Mouse (Mus musculus) neural tube, embryonic 13.5 days (tissue): ENCODE results near the gene Xlr5a. TPM values are rescaled to one million over a fixed set of nuclear protein-coding genes. Genes with fewer than 3 reads are reported as not detected.
"Not testable (repeated sequence)": the region's sequence is repeated elsewhere in the genome, so short reads cannot be mapped to it uniquely, and the experiment has no call there.

Experiments
- ATAC-seq: fragments of 200-750 bp; cut with Nextera tagmentation; 2 replicates; pipeline ENCODE4 v1.8.0; 2017; ENCODE audit warnings: low read depth, mild to moderate bottlenecking, moderate TSS enrichment, moderate library complexity
- H3K27ac ChIP-seq: fragments of 300-500 bp; sonication (generic); replicated peaks from 2 replicates; pipeline ENCODE4 v1.5.1; 2015; ENCODE audit warnings: moderate library complexity, mild to moderate bottlenecking, inconsistent platforms
- H3K27me3 ChIP-seq: fragments of 300-500 bp; sonication (generic); 2 replicates; pipeline ENCODE4 v1.6.1; 2015; ENCODE audit warnings: mild to moderate bottlenecking, inconsistent platforms
- H3K36me3 ChIP-seq: fragments of 300-500 bp; sonication (generic); 2 replicates; pipeline ENCODE4 v1.6.1; 2015; ENCODE audit warnings: mild to moderate bottlenecking, inconsistent platforms
- H3K4me1 ChIP-seq: fragments of 300-500 bp; sonication (generic); replicated peaks from 2 replicates; pipeline ENCODE4 v1.6.1; 2015; ENCODE audit warnings: inconsistent platforms
- H3K4me2 ChIP-seq: fragments of 300-500 bp; sonication (generic); 2 replicates; pipeline ENCODE4 v1.6.1; 2015; ENCODE audit warnings: inconsistent platforms, mild to moderate bottlenecking, moderate library complexity
- H3K4me3 ChIP-seq: fragments of 300-500 bp; sonication (generic); 2 replicates; pipeline ENCODE4 v1.5.1; 2015; ENCODE audit warnings: mild to moderate bottlenecking, inconsistent platforms
- H3K9ac ChIP-seq: fragments of 300-500 bp; sonication (generic); 2 replicates; pipeline ENCODE4 v1.6.1; 2015; ENCODE audit warnings: moderate library complexity, mild to moderate bottlenecking, inconsistent platforms
- H3K9me3 ChIP-seq: fragments of 300-500 bp; sonication (generic); 2 replicates; pipeline ENCODE4 v1.6.1; 2016; ENCODE audit warnings: inconsistent platforms
- WGBS: fragments of 180-500 bp; shearing (Covaris S2); methylation state at CpG from one replicate; pipeline ENCODE4 v1.1.7; 2015; 5-methylcytosine and 5-hydroxymethylcytosine counted together
- polyA plus RNA-seq: library from polyadenylated mRNA; unstranded; fragments of >200 nt; fragmentation: Nextera tagmentation; extraction: Ambion mirVana; gene quantifications from 2 replicates; pipeline ENCODE4 v1.2.1, GENCODE M21; 2015

Gene Xlr5a
- not detected in 2 replicates for polyA plus RNA-seq

GRCm38 (mm10) chrX:73292876-73293275 lies at the start of gene Xlr5a, which contains the start of gene Xlr5c:
Xlr5a (minus strand) TSS chrX:73292976.
Xlr5c (minus strand) TSS chrX:73292976.
- not testable (repeated sequence) for ATAC-seq, H3K27me3 ChIP-seq, H3K27ac ChIP-seq, H3K4me3 ChIP-seq, H3K9me3 ChIP-seq, H3K4me2 ChIP-seq, H3K9ac ChIP-seq, H3K36me3 ChIP-seq, H3K4me1 ChIP-seq
- WGBS: 91% methylated on average over 15 of the region's 17 CpGs

DNA sequence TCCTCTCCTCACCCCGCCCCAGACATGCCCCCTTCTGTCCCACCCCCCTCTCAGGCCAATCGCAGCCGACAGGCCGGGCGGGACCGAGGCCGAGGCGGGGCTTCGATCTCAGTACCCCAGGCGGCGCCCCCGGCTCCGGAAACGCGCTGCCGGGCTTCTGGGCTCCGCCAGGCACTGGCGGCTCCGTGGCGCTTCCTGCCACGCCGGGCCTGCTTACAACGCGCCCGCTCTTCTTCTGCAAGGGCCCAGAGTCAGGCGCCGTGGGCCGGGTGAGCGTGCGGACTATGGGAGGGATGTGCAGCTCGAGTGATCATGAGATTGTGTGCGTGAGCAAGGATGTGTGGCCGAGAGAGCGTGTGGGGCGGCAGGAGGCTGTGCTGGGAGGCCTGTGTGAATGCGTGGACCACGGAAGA lies 49.7 kb upstream of the Xlr5a start, which contains the start of gene Zfp275:
Gene Zfp275, plus strand, starts transcription at position 139 of the 413 bp plus-strand sequence.
- H3K4me2 ChIP-seq: peak within 1 kb of the TSS; percentile 62
- WGBS: 17% methylated on average over 37 of the region's 37 CpGs

GRCm38 (mm10) chrX:73342068-73342467 lies 49.3 kb upstream of the Xlr5a start:
- Histone ChIP-seq H3K36me3 (no peaks in the 10 kb centered on the region), H3K4me2 (peak overlapping the region; percentile 62), H3K27me3 (no peaks in the 10 kb centered on the region), H3K27ac (peak overlapping the region; percentile 75; the same call in 1 of the 2 replicates), H3K9ac (peak overlapping the region; percentile 80), H3K4me1 (peaks cover 13% of the 10 kb centered on the region), H3K9me3 (no peaks in the 10 kb centered on the region), H3K4me3 (peak overlapping the region; percentile 55)
- WGBS: 27% methylated on average over 3 of the region's 3 CpGs
- ATAC-seq: peak; percentile 48; the same call in 1 of the 2 replicates

More for the DNA sequence above, 49.7 kb upstream of the Xlr5a start, which contains the start of gene Zfp275:
- Histone ChIP-seq H3K36me3 (no peaks in the 10 kb centered on the region), H3K9ac (peak within 1 kb of the TSS; percentile 80), H3K4me1 (peaks cover 13% of the 10 kb centered on the region), H3K27me3 (no peaks in the 10 kb centered on the region), H3K9me3 (no peaks in the 10 kb centered on the region), H3K27ac (peak within 1 kb of the TSS; percentile 75), H3K4me3 (peak within 1 kb of the TSS; percentile 55)
- peak; percentile 95 for ATAC-seq

GRCm38 (mm10) chrX:73341473-73341872 lies 48.7 kb upstream of the Xlr5a start:
- Histone ChIP-seq H3K4me1 (peaks cover 13% of the 10 kb centered on the region), H3K27ac (no peak overlapping the region), H3K27me3 (no peaks in the 10 kb centered on the region), H3K9ac (no peak overlapping the region), H3K36me3 (no peaks in the 10 kb centered on the region), H3K4me3 (no peak overlapping the region), H3K9me3 (no peaks in the 10 kb centered on the region), H3K4me2 (no peak overlapping the region)
- no peak for ATAC-seq
- 53% methylated on average over 1 of the region's 1 CpGs for WGBS

DNA sequence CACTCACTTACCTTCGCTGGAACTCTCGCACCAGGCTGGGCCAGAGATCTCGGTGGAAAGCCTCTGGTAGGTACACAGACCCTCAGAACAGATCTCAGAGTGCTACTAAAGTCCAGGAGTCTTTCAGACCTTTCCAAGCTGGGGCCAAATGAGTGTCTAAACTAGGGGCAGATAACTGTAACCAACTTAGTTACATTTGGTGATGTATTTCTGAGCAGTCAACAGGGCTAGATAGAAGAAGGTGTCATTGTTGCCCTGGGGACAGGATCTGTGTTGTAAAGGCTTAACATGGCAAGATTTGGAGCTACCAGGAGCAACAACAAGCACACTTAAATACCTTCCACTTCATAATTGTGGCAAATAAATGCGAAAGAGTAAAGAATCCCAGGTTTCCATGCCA lies 44.0 kb upstream of the Xlr5a start, which contains the start of gene Gm45015:
Gene Gm45015, minus strand, starts transcription at position 101 of the 400 bp plus-strand sequence.
- no peak within 1 kb of the TSS for H3K27ac ChIP-seq
- WGBS: 89% methylated on average over 4 of the region's 4 CpGs
- no peak for ATAC-seq
- no peaks in the 10 kb centered on the region for H3K4me1 ChIP-seq
- H3K4me2 ChIP-seq: no peak within 1 kb of the TSS
- no peaks in the 10 kb centered on the region for H3K9me3 ChIP-seq
- no peak within 1 kb of the TSS for H3K4me3 ChIP-seq
- no peaks in the 10 kb centered on the region for H3K36me3 ChIP-seq
- H3K9ac ChIP-seq: no peak within 1 kb of the TSS
- H3K27me3 ChIP-seq: no peaks in the 10 kb centered on the region

DNA sequence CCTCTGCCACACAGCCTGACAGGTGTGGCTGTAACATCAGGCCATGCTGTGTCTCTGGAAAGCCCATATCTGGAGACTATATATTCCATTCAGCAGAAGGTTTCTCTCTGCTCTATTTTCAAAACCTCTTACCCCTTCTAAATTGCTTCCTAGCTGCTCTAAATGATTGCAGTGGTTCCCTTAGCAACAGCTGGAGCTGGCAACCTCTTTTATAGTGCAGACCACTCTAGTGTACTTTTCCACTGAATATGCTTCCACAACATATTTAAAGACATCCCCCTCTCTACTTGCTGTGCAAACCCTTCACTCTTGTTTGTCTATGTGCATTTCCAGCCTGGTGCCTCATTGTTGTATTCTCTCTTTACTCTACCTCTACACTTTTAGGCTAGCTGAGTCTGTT lies 40.8 kb upstream of the Xlr5a start:
- Histone ChIP-seq H3K4me3 (no peak overlapping the region), H3K9me3 (no peaks in the 10 kb centered on the region), H3K36me3 (no peaks in the 10 kb centered on the region), H3K27me3 (no peaks in the 10 kb centered on the region), H3K4me1 (no peaks in the 10 kb centered on the region), H3K27ac (no peak overlapping the region), H3K9ac (no peak overlapping the region), H3K4me2 (no peak overlapping the region)
- no peak for ATAC-seq

DNA sequence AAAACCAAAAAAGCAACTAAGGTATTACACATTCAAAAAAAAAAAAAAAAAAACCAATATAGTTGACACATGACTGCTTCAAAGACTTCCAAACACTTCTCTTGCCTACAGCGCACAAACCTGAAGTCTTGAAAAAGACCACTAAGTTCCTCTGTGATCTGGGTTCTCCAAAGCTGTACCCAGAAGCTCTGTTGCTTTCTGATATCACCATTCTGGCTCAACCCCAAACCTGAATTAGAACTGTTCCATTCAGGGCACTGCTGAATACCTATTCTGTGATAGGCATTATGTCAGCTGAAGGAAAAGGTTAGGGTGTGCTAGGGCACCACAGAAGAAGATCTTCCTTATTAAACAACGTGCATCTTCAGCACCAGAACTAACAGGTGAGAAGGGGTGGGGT lies 34.4 kb upstream of the Xlr5a start:
- no peak overlapping the region for H3K4me2 ChIP-seq
- H3K36me3 ChIP-seq: no peaks in the 10 kb centered on the region
- 70% methylated on average over 2 of the region's 2 CpGs for whole genome bisulfite sequencing
- no peaks in the 10 kb centered on the region for H3K4me1 ChIP-seq
- no peak overlapping the region for H3K9ac ChIP-seq
- no peak for ATAC-seq
- H3K27ac ChIP-seq: no peak overlapping the region
- H3K9me3 ChIP-seq: no peaks in the 10 kb centered on the region
- H3K4me3 ChIP-seq: no peak overlapping the region
- no peaks in the 10 kb centered on the region for H3K27me3 ChIP-seq

GRCm38 (mm10) chrX:73321029-73321428 lies 28.3 kb upstream of the Xlr5a start:
- H3K27ac ChIP-seq: no peak overlapping the region
- H3K36me3 ChIP-seq: no peaks in the 10 kb centered on the region
- H3K9ac ChIP-seq: no peak overlapping the region
- H3K4me3 ChIP-seq: no peak overlapping the region
- WGBS: 78% methylated on average over 3 of the region's 3 CpGs
- H3K4me2 ChIP-seq: no peak overlapping the region
- H3K27me3 ChIP-seq: no peaks in the 10 kb centered on the region
- H3K9me3 ChIP-seq: no peaks in the 10 kb centered on the region
- ATAC-seq: no peak
- H3K4me1 ChIP-seq: no peaks in the 10 kb centered on the region

DNA sequence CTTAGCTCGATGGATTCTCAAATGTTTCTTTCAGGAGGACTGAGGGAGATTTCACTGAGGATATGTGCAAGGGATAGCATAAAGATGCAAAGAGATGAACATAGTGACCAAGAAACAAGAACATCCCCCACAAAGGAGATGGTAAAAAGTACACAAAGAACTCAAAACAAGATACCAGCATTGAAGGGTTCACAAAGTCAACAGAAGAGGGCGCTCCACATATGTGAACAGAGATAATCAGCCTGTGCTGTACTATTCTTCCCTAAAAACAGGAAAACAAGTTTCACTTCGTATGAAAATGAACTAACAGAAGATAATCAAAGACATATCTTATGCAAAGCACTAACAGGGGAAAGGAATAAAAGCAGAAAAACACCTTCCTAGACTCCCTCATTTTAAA lies 19.7 kb upstream of the Xlr5a start:
- Histone ChIP-seq H3K9me3 (no peaks in the 10 kb centered on the region), H3K9ac (no peak overlapping the region), H3K27ac (no peak overlapping the region), H3K27me3 (no peaks in the 10 kb centered on the region), H3K36me3 (no peaks in the 10 kb centered on the region), H3K4me3 (no peak overlapping the region), H3K4me2 (no peak overlapping the region), H3K4me1 (no peaks in the 10 kb centered on the region)
- ATAC-seq: no peak
- 42% methylated on average over 3 of the region's 3 CpGs for WGBS

- H3K27ac ChIP-seq, ATAC-seq, H3K9me3 ChIP-seq, H3K4me1 ChIP-seq, H3K4me2 ChIP-seq, H3K9ac ChIP-seq, H3K36me3 ChIP-seq, H3K4me3 ChIP-seq, H3K27me3 ChIP-seq: not testable (repeated sequence)
- WGBS: 72% methylated on average over 10 of the region's 10 CpGs
Measured at GRCm38 (mm10) chrX:73295745-73296144, 3.0 kb upstream of the Xlr5a start.

DNA sequence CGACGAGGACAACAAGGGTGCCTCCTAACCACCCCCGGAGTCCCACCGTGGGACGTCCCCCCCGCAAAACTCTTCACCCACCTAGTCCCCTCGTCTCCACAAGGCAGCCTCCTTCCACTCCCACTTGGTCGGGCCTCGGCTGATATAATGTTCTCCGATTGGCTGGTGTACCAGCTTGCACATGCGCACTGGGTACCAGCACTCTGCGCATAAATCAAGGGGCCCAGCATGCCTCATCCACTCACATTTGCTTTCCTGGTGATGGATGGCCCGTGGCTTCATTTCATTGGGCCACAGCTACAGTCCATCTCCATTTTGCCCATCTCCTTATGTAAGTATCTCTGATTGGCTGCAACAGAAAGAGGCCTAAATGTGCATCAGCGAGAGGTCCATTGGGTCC lies 27.5 kb downstream of the Xlr5a start, which contains the start of gene Xlr3c:
Gene Xlr3c, minus strand, starts transcription at position 121 of the 400 bp plus-strand sequence.
- not testable (repeated sequence) for ATAC-seq, H3K27ac ChIP-seq, H3K9ac ChIP-seq, H3K27me3 ChIP-seq, H3K36me3 ChIP-seq, H3K4me2 ChIP-seq, H3K4me1 ChIP-seq, H3K4me3 ChIP-seq, H3K9me3 ChIP-seq
- 88% methylated on average over 14 of the region's 14 CpGs for WGBS

GRCm38 (mm10) chrX:73262428-73262827 lies 30.3 kb downstream of the Xlr5a start:
- not testable (repeated sequence) for H3K27me3 ChIP-seq, H3K4me1 ChIP-seq, H3K9me3 ChIP-seq, ATAC-seq, H3K4me2 ChIP-seq, H3K9ac ChIP-seq, H3K36me3 ChIP-seq, H3K27ac ChIP-seq, H3K4me3 ChIP-seq
- 88% methylated on average over 1 of the region's 2 CpGs for WGBS

DNA sequence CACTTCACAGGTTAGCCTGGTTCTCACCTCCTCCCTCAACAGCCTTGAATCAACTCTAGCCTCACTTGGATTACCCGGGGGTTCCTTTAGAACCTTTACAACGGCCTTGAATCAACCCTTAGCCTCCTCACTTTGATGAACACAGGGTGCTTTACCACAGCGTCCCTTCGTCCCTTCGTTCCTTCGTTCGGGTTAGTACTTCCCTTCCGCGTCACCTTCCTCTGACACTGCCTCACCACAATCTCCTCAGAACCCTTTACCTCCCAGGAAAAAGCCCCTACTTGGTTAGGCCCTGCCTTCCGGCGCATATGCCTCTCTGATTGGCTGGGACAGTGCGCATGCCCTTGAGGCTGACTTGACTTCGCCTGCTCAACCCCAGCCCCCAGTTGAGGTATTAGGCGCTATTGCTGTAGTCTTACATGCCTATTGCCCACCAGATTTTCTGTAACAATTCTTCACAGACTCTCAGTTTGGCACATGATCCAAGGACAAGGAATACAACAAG lies 49.9 kb downstream of the Xlr5a start, which contains the start of gene Xlr4c:
Gene Xlr4c, minus strand, starts transcription at position 310 of the 505 bp plus-strand sequence.
- H3K4me2 ChIP-seq, H3K9me3 ChIP-seq, H3K4me3 ChIP-seq, H3K4me1 ChIP-seq, ATAC-seq, H3K27ac ChIP-seq, H3K27me3 ChIP-seq, H3K9ac ChIP-seq, H3K36me3 ChIP-seq: not testable (repeated sequence)
- WGBS: 86% methylated on average over 14 of the region's 14 CpGs
